Mouse (Mus musculus): ENCODE measurements at regions not wholly inside any gene's neighbourhood (a gene's known extent, or its start where the extent isn't known, plus 50 kb on each side); places are given as distances from the start of the nearest gene placed in this dataset.

DNA sequence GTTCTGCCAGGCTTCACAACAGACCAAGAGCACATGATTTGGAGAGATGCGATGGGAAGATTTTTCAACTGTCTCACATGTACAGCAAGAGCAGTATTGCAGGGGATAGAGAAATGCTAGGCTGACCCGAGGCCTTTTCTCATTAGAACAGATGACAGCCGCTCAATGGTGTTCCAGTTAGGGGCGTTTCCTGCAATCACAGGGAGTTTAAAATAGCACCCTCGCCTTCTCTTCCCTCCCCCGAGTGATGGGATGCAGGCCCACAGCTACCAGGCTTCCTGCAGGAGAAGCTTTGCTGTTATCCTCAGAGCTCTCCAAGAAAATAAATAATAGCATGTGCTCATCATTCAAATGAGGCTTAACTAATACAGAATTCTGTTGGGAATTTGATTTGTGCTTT is 526.9 kb upstream of the Tmem132c start:
- TF ChIP-seq GATA1 (IDR thresholded peaks at IDR 0.05; ENCODE audit: borderline replicate concordance, low read length) (no peak), FLI1 (IDR thresholded peaks at IDR 0.05; ENCODE audit: low read length) (no peak)
